Mouse (Mus musculus) layer of hippocampus, adult 8-10 months (tissue): Measurements from ENCODE around the gene Erlin1. TPM values are rescaled to one million over a fixed set of nuclear protein-coding genes. Genes with fewer than 3 reads are reported as not detected.

Experiments used
- DNase-seq, 2 experiments: peaks; one replicate each; pipeline ENCODE4 v3.0.0; 2022; ENCODE audit warnings: low spot score in 2 of 2
- total RNA-seq, 4 experiments: library from RNA; stranded (reverse); gene quantifications; 2 replicates each; pipeline ENCODE4 v1.2.4; 2022

Gene Erlin1
- total RNA-seq, 4 experiments from 2014 or later = 21.3 to 25.8 (median 23.0) TPM

- DNase-seq = no peak
Measured at GRCm38 (mm10) chr19:44063773-44064172, 5.8 kb downstream of the Erlin1 start.

GRCm38 (mm10) chr19:44060226-44060625 is 9.4 kb downstream of the Erlin1 start:
- DNase-seq = no peak

- DNase-seq = no peak
Measured at GRCm38 (mm10) chr19:44055173-44055826, 14.3 kb downstream of the Erlin1 start.

GRCm38 (mm10) chr19:44050388-44050787 is 19.2 kb downstream of the Erlin1 start:
- no peak for DNase-seq

- DNase-seq = no peak
Measured at GRCm38 (mm10) chr19:44049282-44049681, 20.3 kb downstream of the Erlin1 start.

GRCm38 (mm10) chr19:44045847-44046246 is 23.7 kb downstream of the Erlin1 start:
- DNase-seq = no peak

- no peak for DNase-seq
Measured at GRCm38 (mm10) chr19:44042121-44042520, 27.5 kb downstream of the Erlin1 start.

GRCm38 (mm10) chr19:44033396-44033795 is 36.2 kb downstream of the Erlin1 start:
- no peak for DNase-seq

GRCm38 (mm10) chr19:44032046-44032744 is 37.4 kb downstream of the Erlin1 start:
- DNase-seq = no peak

- DNase-seq = no peak
Measured at GRCm38 (mm10) chr19:44030024-44030423, 39.6 kb downstream of the Erlin1 start.

- no peak for DNase-seq
Measured at GRCm38 (mm10) chr19:44028972-44029371, 40.6 kb downstream of the Erlin1 start, which contains the start of gene Cyp2c23. Cyp2c23 (minus strand) TSS chr19:44029208.

GRCm38 (mm10) chr19:44026956-44027530 is 42.5 kb downstream of the Erlin1 start:
- no peak for DNase-seq

GRCm38 (mm10) chr19:44024921-44025585 is 44.5 kb downstream of the Erlin1 start:
- DNase-seq = no peak

- DNase-seq = no peak
Measured at GRCm38 (mm10) chr19:44023066-44023465, 46.5 kb downstream of the Erlin1 start.

GRCm38 (mm10) chr19:44021502-44021901 is 48.1 kb downstream of the Erlin1 start:
- no peak for DNase-seq

- DNase-seq = no peak
Measured at GRCm38 (mm10) chr19:44019739-44020138, 49.8 kb downstream of the Erlin1 start.

GRCm38 (mm10) chr19:44013862-44014261 is 55.7 kb downstream of the Erlin1 start:
- no peak for DNase-seq

- no peak for DNase-seq
Measured at GRCm38 (mm10) chr19:44008784-44009183, 60.8 kb downstream of the Erlin1 start.

- peak in 1 of 2 experiments; percentile 8 for DNase-seq
Measured at GRCm38 (mm10) chr19:44007186-44007585, 62.4 kb downstream of the Erlin1 start.

- DNase-seq = no peak
Measured at GRCm38 (mm10) chr19:44005025-44005424, 64.6 kb downstream of the Erlin1 start.

GRCm38 (mm10) chr19:44004261-44004660 is 65.3 kb downstream of the Erlin1 start:
- no peak for DNase-seq

- no peak for DNase-seq
Measured at GRCm38 (mm10) chr19:44000720-44001119, 68.9 kb downstream of the Erlin1 start.
